Mouse (Mus musculus): ENCODE data around the gene Slc4a8.

DNA sequence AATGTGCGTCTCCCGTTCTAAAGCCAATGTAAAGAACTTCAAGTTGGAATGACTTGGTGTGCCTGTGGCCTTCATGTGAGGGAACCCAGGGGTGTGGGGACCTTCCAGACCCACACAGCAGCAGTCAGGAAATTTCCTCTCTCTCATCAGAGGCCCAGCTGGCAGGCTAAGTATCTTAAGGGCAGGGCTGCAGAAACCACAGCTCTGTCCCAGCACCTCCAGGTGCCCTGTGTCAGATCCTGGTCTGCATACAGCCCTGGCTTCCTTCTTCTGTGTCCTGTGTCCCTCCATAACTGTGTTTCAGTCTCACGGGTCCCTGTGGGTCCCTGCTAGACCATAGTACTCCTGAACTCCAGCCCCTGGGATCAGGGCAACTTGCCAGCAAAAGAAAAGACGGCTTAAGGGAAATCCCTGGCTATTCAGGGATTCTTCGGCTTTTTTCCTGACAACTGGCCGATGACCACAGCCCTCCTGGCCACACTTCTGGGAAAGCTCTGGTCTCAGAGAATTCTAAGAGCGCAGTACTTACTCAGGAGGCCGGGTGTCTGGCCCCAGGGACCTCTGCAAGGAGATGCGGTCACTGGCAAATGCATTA is 46.1 kb upstream of the Slc4a8 start:
- TF ChIP-seq CTCF (IDR thresholded peaks at IDR 0.05; ENCODE audit: low read depth) (no peak), EP300 (optimal IDR thresholded peaks at IDR 0.05) (no peak)
